Mouse (Mus musculus) bone marrow macrophage, adult 2 months (primary cell): ENCODE results near the gene Abca7. TPM values are rescaled to one million over a fixed set of nuclear protein-coding genes. Genes with fewer than 3 reads are reported as not detected.
"Not testable (repeated sequence)": the region's sequence is repeated elsewhere in the genome, so short reads cannot be mapped to it uniquely, and the experiment has no call there.

Experiments
- H3K27ac ChIP-seq: 2 replicates; pipeline ENCODE4 v1.5.1; 2012; ENCODE audit warnings: low read depth, low read length; ENCODE audit not compliant: insufficient read depth
- H3K4me1 ChIP-seq: 2 replicates; pipeline ENCODE4 v1.6.1; 2012; ENCODE audit warnings: low read length; ENCODE audit not compliant: control insufficient read depth, insufficient read depth
- H3K4me3 ChIP-seq: 2 replicates; pipeline ENCODE4 v1.5.1; 2012; ENCODE audit warnings: mild to moderate bottlenecking, low read length, moderate library complexity; ENCODE audit not compliant: insufficient read depth
- CTCF ChIP-seq: IDR thresholded peaks from 2 replicates; pipeline ENCODE4 v1.5.1; 2012; ENCODE audit warnings: low read depth, mild to moderate bottlenecking, low read length, moderate library complexity
- POLR2A ChIP-seq: IDR thresholded peaks from 2 replicates; pipeline ENCODE4 v1.6.1; 2012; ENCODE audit warnings: mild to moderate bottlenecking, low read depth, low read length, borderline replicate concordance
- polyA plus RNA-seq: library from polyadenylated mRNA; stranded (reverse); fragments of >200 nt; gene quantifications from 2 replicates; pipeline ENCODE4 v1.2.4, GENCODE M21; 2012; ENCODE audit not compliant: missing spikeins, insufficient read depth, insufficient read length

Gene Abca7
- polyA plus RNA-seq = 24.6 and 27.5 TPM in 2 replicates

DNA sequence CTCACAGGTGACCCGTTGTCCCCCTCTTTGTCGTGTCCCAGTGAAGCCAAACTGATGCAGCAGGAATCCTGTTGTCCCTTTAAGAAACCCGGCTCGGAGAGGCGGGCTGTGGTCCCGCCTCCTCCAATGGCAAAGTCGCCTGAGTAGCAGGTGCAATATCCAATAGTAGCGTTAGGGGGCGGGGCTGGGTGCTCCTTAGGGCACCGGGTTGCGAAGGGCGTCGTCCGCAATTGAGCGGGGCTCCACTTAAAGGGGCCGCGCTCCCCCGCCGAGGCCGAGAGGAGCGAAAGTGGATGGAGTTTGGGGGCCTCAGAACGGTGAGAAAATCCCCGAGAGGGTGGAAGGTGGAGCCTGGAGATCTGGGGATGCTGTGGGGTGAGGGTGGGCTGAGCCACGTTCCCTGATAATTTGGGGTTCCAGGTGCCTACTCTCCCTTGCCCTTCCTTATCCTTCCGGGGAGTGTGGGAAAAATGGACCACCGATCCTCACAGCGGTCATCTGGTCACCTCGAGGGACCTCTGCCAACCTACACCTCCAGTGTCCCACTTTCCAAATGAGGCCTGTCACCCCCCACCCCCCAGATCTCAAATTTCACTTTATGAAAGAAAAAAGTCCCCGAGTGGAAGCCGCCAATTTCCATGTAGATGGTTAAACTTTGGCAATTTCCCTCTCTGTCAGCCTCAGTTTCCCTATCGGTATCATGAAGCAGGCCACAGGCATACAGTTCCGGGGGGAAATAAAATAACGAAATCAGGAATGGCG is at the start of gene Abca7:
Gene Abca7 (plus strand): TSS at position 223 of the 762 bp plus-strand sequence.
- Histone ChIP-seq H3K4me3 (peak within 1 kb of the TSS; percentile 70), H3K27ac (peak within 1 kb of the TSS; percentile 11), H3K4me1 (peaks cover 22% of the 10 kb centered on the region)
- TF ChIP-seq CTCF = no peak
- TF ChIP-seq POLR2A = no peak

DNA sequence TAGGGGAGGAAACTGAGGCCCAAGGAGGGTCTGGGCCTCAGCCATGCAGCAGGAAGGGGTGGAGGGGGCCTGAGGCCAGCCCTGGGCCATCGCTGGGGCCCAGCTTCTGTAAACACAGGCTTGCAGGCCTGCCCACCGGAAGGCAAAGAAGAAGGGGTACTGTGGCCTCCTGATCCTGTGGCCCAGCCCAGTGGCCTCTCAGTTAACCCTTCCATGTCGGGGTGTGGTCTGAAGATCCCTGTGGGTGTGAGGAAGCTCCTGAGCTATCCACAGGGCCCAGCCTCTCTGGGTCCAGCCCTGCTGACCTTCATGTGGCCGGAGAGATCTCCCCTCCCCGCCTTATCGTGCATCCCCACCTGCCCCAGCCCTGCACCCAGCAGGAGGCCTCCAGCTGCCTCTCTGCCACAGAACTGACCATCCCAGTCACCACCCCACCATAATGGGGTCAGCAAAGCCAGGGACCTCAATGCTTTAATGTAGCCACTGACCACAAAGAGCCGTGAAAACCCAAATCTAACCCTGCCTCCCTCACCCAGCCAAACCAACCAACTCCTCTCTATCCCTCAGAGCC is 49.5 kb upstream of the Abca7 start:
- H3K4me1 ChIP-seq = peaks cover 13% of the 10 kb centered on the region
- TF ChIP-seq POLR2A (no peak), CTCF (no peak)
- no peak overlapping the region for H3K27ac ChIP-seq
- H3K4me3 ChIP-seq = no peak overlapping the region

DNA sequence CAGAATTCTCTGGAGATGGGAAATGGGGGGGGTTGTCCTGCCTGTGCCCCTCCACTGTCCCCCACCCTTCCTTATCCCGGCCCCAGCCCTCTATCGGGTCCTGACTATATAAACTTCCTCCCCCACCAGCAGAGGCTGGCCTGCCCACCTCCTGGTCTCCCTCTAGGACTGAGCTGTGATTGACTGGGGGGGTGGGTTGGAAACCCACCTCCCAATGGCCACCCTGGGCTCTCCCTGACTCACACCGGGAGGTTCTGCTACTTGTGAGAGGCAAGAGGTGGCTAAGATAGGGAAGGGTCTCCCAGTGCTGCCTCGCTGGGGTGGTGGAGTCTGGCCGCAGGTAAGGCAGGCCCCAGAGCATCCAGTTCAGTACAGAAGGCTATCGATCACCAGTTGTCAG is 48.8 kb upstream of the Abca7 start:
- Histone ChIP-seq H3K4me3 (no peak overlapping the region), H3K4me1 (peaks cover 10% of the 10 kb centered on the region), H3K27ac (no peak overlapping the region)
- TF ChIP-seq POLR2A (no peak), CTCF (no peak)

DNA sequence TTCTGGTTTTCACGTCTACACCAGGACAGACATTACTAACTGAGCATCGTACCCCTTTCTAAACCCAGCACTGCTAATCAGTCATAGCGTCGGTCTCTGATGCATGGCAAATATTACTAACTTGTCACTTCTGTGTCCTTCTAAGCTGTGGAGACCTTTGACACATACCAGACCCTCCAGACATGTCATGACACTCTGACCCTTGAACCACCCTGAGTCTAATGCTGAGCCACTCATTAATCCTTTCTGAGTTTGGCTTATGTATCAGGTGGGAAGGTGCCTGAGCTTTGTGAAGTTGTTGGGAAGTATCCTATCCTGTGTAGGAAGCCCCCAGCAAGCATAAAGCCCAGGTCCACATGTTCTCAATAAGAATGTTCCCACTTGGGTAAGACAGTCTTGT is 46.4 kb upstream of the Abca7 start:
- peaks cover 10% of the 10 kb centered on the region for H3K4me1 ChIP-seq
- H3K4me3 ChIP-seq = no peak overlapping the region
- H3K27ac ChIP-seq = no peak overlapping the region
- TF ChIP-seq CTCF = no peak
- no peak for TF ChIP-seq POLR2A

DNA sequence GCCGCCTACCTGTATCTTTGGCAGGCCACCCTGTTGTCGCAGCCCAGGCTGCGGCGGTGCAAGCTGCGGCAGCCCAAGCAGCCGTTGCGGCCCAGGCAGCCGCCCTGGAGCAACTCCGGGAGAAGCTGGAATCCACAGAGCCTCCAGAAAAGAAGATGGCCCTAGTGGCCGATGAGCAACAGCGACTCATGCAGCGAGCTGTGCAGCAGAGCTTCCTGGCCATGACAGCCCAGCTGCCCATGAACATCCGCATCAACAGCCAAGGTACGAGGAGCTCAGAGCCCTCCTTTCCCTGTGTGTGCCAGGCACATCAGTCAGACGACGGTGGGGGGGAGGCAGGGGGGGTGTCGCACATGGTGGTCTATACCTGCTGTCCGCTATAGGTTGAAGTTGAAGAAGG is 45.6 kb upstream of the Abca7 start:
- no peak for TF ChIP-seq POLR2A
- Histone ChIP-seq H3K27ac (no peak overlapping the region), H3K4me1 (peaks cover 6% of the 10 kb centered on the region; the same call in 1 of the 2 replicates), H3K4me3 (no peak overlapping the region)

DNA sequence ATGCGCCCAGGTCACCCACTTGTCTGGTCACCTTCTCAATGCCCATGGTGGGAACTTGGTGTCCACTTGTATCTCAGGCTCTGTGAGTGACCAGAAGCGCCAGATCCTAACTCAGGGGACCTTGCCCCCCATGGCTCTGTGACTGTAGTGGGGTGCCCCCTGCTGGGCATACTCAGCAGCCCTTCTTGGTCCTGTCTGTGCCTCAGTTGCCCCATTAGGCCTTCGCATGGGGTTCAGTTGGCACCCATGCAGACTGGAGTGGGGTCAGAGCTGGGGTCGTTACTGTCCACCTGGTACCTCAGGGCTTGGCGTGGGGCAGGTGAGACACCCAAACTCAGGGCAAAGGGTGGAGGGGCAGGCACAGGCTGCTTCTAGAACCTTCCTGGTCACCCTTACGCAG is 42.3 kb upstream of the Abca7 start:
- TF ChIP-seq CTCF = peak; percentile 57
- TF ChIP-seq POLR2A = no peak
- Histone ChIP-seq H3K4me3 (no peak overlapping the region), H3K4me1 (no peaks in the 10 kb centered on the region), H3K27ac (no peak overlapping the region)

DNA sequence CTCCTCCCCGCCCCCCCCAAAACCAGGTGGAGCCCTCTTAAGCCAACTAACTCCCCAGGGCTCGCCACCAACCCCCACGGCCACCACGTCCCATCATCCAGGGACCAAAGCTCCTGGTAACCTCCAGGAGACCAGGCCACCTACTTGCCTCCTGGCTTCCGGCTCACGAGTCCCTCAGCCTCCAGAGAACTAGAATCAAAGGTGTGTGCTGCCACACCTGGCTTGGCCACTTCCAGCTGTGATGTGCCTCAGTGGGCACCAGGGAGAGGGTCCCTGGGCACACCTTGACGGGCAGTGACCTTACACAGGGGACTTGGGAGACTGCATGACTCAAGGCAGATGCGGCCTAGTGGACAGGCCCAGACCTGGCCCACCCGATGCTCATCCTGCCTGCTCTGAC is 40.6 kb upstream of the Abca7 start:
- H3K4me3 ChIP-seq = no peak overlapping the region
- no peaks in the 10 kb centered on the region for H3K4me1 ChIP-seq
- TF ChIP-seq POLR2A = no peak
- no peak for TF ChIP-seq CTCF
- no peak overlapping the region for H3K27ac ChIP-seq

DNA sequence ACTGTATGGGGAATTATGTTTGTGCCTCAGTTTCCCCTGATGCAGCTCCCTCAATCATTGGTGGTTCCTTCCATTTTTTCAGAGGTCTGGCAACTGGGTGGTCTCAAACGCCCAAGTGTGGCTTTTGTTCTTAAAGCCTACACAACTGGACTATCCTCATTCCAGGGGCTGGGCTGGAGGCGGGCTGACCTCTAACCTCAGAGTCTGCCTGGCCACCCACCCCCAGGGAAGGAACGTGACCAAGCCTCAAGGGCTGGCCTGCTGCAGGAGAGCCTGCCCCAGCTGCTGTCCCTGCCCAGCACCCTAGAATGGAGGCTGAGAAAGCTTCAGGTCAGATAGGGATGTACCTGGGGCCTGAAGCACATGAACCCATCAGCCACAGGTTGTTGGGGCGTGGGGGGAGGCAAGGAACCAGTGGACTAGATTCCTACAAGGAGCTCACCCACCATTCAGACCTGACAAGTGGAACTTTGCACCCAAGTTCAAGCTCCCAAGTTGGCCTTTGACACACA is 39.6 kb upstream of the Abca7 start:
- TF ChIP-seq POLR2A (no peak), CTCF (no peak)
- peaks cover 4% of the 10 kb centered on the region for H3K4me1 ChIP-seq
- no peak overlapping the region for H3K27ac ChIP-seq
- no peak overlapping the region for H3K4me3 ChIP-seq

DNA sequence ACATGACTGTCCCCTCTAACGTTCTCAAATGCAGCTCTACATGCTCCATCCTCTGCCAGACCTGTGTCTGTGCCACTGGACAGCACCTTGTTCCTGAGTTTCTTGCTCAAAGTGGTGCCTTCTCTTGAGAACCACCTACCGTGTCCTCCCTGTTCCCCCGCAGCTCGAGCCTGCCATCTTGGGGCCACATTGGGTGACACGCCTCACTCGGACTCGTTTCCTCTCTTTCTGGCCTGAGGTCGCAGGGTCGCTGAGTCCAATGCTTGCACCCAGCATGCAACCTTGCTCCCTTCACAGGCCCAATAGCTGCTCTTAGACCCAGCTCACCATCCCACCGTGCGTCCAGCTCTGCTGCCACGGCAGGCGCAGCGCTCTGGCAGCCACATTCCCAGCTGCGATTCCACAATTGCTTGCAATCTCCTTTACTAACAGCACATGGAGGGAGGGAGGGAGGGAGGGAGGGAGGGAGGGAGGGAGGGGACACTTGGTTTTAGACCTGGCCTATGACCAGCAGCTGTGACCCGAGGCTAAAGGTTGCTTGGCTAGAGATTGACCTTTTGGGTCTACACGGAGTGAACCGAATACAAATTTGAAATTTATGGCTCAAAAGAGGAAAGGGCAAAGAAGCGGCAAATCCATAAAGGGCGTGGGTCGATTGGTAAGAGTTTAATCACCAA is 38.0 kb upstream of the Abca7 start:
- TF ChIP-seq CTCF = peak; percentile 78; the same call in 1 of the 2 replicates
- TF ChIP-seq POLR2A = no peak
- Histone ChIP-seq H3K4me3 (no peak overlapping the region), H3K27ac (no peak overlapping the region), H3K4me1 (peaks cover 5% of the 10 kb centered on the region)

DNA sequence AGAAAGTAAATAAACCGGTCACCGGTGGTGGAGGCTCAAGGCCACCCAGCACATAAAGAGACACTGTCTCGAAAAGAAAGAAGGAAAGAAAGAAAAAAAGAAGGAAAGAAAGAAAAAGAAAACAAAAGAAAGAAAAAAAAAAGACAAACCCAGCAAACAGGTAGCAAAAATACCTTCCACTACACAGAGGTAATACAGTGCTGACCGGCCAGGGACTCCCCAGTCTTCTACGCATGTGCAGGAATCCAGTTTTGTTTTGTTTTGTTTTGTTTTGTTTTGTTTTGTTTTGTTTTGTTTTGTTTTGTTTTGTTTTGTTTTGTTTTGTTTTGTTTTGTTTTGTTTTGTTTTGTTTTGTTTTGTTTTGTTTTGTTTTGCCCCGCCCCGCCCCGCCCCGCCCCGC is 36.9 kb upstream of the Abca7 start:
- peak overlapping the region; percentile 25; the same call in 1 of the 2 replicates for H3K4me3 ChIP-seq
- not testable (repeated sequence) for H3K4me1 ChIP-seq, H3K27ac ChIP-seq
